22 mouse cellular contexts compared by ENCODE assay signal in the genomic region with DNA sequence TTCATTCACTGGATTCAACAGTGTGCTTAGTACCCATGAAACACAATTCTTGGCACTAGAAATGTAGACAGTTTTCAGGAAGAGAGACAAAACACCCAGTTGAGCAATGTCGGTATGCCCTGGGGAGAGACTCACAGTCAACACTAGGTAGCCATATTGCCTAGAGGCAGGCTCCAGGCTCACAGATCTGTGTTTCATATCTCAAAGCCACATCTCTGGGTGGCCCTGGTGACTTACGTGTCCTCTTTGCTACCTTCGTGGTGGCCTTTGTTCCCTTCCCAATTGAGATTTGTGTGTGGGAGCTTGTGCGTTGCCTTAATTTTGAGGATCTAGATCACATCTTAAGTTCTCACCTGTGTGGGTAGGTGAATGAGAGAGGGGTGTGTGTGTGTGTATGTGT. TPM values are rescaled to one million over a fixed set of nuclear protein-coding genes. Genes with fewer than 3 reads are reported as not detected.
DNase-seq lines count a peak whose midpoint lies in the region; ATAC-seq and TF ChIP-seq lines count a peak whose summit lies in the region.
"Had no signal": no experiment of that assay in that cellular context is flagged by ENCODE, and none has a peak within 500 bp of the region (broad histone marks: within the 10 kb centered on the region; RNA-seq: fewer than 3 reads in every experiment).

No protein-coding gene starts in this region.

- H3K4me3 ChIP-seq in liver, embryonic 12.5 days, result no peak overlapping the region
- no peak overlapping the region for H3K4me3 ChIP-seq in liver, postnatal 0 days (ENCODE audit: low read depth, low read length)
- H3K4me3 ChIP-seq in liver, embryonic 15.5 days (replicated peaks), result no peak overlapping the region
- no peak overlapping the region for H3K4me3 ChIP-seq in forebrain, postnatal 0 days (ENCODE audit: low read depth, low read length)
- H3K4me3 ChIP-seq: embryonic facial prominence, embryonic 15.5 days; forebrain, embryonic 12.5 days; heart, embryonic 12.5 days had no signal

- no peak for TF ChIP-seq EP300 in liver, postnatal 0 days (IDR thresholded peaks at IDR 0.05; ENCODE audit: low read depth)

- 60% methylated on average over 4 of the region's 4 CpGs for WGBS in liver, embryonic 12.5 days (ENCODE audit: insufficient replicate concordance)
- WGBS in liver, postnatal 0 days (ENCODE audit: insufficient replicate concordance), result 78% methylated on average over 4 of the region's 4 CpGs
- WGBS in liver, embryonic 15.5 days (ENCODE audit: insufficient replicate concordance), result 54% methylated on average over 4 of the region's 4 CpGs
- WGBS in forebrain, postnatal 0 days, result 93% methylated on average over 4 of the region's 4 CpGs

- TF ChIP-seq CTCF in liver, postnatal 0 days (IDR thresholded peaks at IDR 0.05; ENCODE audit: low read depth), result no peak
- TF ChIP-seq CTCF in forebrain, postnatal 0 days (IDR thresholded peaks at IDR 0.05; ENCODE audit: low read depth), result no peak

- H3K9ac ChIP-seq in liver, embryonic 12.5 days, result no peak overlapping the region
- no peak overlapping the region for H3K9ac ChIP-seq in liver, postnatal 0 days (replicated peaks)
- no peak overlapping the region for H3K9ac ChIP-seq in liver, embryonic 15.5 days
- H3K9ac ChIP-seq in forebrain, postnatal 0 days, result no peak overlapping the region
- H3K9ac ChIP-seq: embryonic facial prominence, embryonic 15.5 days; forebrain, embryonic 12.5 days; heart, embryonic 12.5 days had no signal

- no peak for DNase-seq in liver, postnatal 0 days
- DNase-seq in c-Kit-positive CD71-positive TER-119-positive erythroid progenitor cells, embryonic 14.5 days (ENCODE audit: low spot score), result peak; percentile 19
- DNase-seq in MN1 (ENCODE audit: low spot score), result no peak
- no peak for DNase-seq in retina, embryonic 14.5 days (ENCODE audit: low spot score)
- no peak for DNase-seq in forebrain, postnatal 0 days
- DNase-seq: adrenal gland, postnatal 14 days; cerebellum, adult 18-20 months; cerebellum, postnatal 14 days; embryo, embryonic 11 days; gastrocnemius, postnatal 14 days; heart, postnatal 36 days had no signal

- H3K27me3 ChIP-seq in liver, embryonic 12.5 days (replicated peaks), result peaks cover 33% of the 10 kb centered on the region
- H3K27me3 ChIP-seq in liver, postnatal 0 days (ENCODE audit: insufficient read depth, low read length), result no peaks in the 10 kb centered on the region
- H3K27me3 ChIP-seq in liver, embryonic 15.5 days, result peaks cover 11% of the 10 kb centered on the region; the same call in 1 of the 2 replicates
- no peaks in the 10 kb centered on the region for H3K27me3 ChIP-seq in forebrain, postnatal 0 days (ENCODE audit: insufficient read depth, low read length)
- H3K27me3 ChIP-seq: forebrain, embryonic 12.5 days had no signal

- peaks cover 23% of the 10 kb centered on the region for H3K4me1 ChIP-seq in liver, embryonic 12.5 days
- H3K4me1 ChIP-seq in liver, postnatal 0 days (ENCODE audit: insufficient read depth), result peaks cover 10% of the 10 kb centered on the region
- peaks cover 22% of the 10 kb centered on the region for H3K4me1 ChIP-seq in liver, embryonic 15.5 days (replicated peaks)
- H3K4me1 ChIP-seq in forebrain, postnatal 0 days (ENCODE audit: insufficient read depth), result 0 out of 2 replicates have a peak, but pooled peaks cover 6% of the 10 kb centered on the region
- H3K4me1 ChIP-seq: embryonic facial prominence, embryonic 15.5 days; forebrain, embryonic 12.5 days had no signal

- H3K27ac ChIP-seq in liver, embryonic 12.5 days, result no peak overlapping the region
- no peak overlapping the region for H3K27ac ChIP-seq in liver, postnatal 0 days (ENCODE audit: low read depth)
- 0 out of 2 replicates have a peak overlapping the region, but pooled peaks have one; percentile 11 for H3K27ac ChIP-seq in liver, embryonic 15.5 days (replicated peaks)
- no peak overlapping the region for H3K27ac ChIP-seq in forebrain, postnatal 0 days (ENCODE audit: low read depth, low read length)
- H3K27ac ChIP-seq: embryonic facial prominence, embryonic 15.5 days; forebrain, embryonic 12.5 days had no signal

- peak overlapping the region; percentile 62 for H3K4me2 ChIP-seq in liver, embryonic 12.5 days
- H3K4me2 ChIP-seq in liver, postnatal 0 days (ENCODE audit: low read depth, low read length), result no peak overlapping the region
- peak overlapping the region; percentile 61; the same call in 1 of the 2 replicates for H3K4me2 ChIP-seq in liver, embryonic 15.5 days
- H3K4me2 ChIP-seq in forebrain, postnatal 0 days (ENCODE audit: low read depth), result no peak overlapping the region
- H3K4me2 ChIP-seq: embryonic facial prominence, embryonic 15.5 days; forebrain, embryonic 12.5 days; heart, embryonic 12.5 days had no signal

- no peaks in the 10 kb centered on the region for H3K36me3 ChIP-seq in liver, embryonic 12.5 days
- H3K36me3 ChIP-seq in liver, postnatal 0 days (replicated peaks; ENCODE audit: insufficient read depth, low read length), result no peaks in the 10 kb centered on the region
- H3K36me3 ChIP-seq in liver, embryonic 15.5 days (replicated peaks), result no peaks in the 10 kb centered on the region
- H3K36me3 ChIP-seq in forebrain, postnatal 0 days (ENCODE audit: insufficient read depth), result no peaks in the 10 kb centered on the region
- H3K36me3 ChIP-seq: embryonic facial prominence, embryonic 15.5 days; forebrain, embryonic 12.5 days; heart, embryonic 12.5 days had no signal

- peak; percentile 59; the same call in 1 of the 2 replicates for ATAC-seq in liver, embryonic 12.5 days
- ATAC-seq in liver, postnatal 0 days, result no peak
- ATAC-seq in liver, embryonic 15.5 days (ENCODE audit: insufficient read depth), result no peak; the same call in 1 of the 2 replicates
- no peak for ATAC-seq in forebrain, postnatal 0 days
- ATAC-seq: forebrain, embryonic 16.5 days; hindbrain, embryonic 16.5 days; inflammation-experienced regulatory T-cells, adult 6 months had no signal

- H3K9me3 ChIP-seq in liver, embryonic 12.5 days (replicated peaks), result no peaks in the 10 kb centered on the region
- no peaks in the 10 kb centered on the region for H3K9me3 ChIP-seq in liver, postnatal 0 days (ENCODE audit: low read length)
- no peaks in the 10 kb centered on the region for H3K9me3 ChIP-seq in liver, embryonic 15.5 days (replicated peaks)
- no peaks in the 10 kb centered on the region for H3K9me3 ChIP-seq in forebrain, postnatal 0 days (ENCODE audit: low read length)
- H3K9me3 ChIP-seq: embryonic facial prominence, embryonic 15.5 days; forebrain, embryonic 12.5 days; heart, embryonic 12.5 days had no signal

RNA-seq across cellular contexts. Expression of a gene that starts 9.7 kb away (rescaled TPM):
- polyA plus RNA-seq in liver, embryonic 12.5 days (2016; fragmentation: Nextera tagmentation; extraction: Ambion mirVana), result 110 and 116 TPM in 2 replicates
- 50.0 and 50.4 TPM in 2 replicates for polyA plus RNA-seq in liver, postnatal 0 days (2015; fragmentation: Nextera tagmentation; extraction: Ambion mirVana)
- 56.6 and 64.4 TPM in 2 replicates for polyA plus RNA-seq in liver, embryonic 15.5 days (2015; fragmentation: Nextera tagmentation; extraction: Ambion mirVana)
- total RNA-seq in forebrain, postnatal 0 days (2014; rRNA removed), result 128 and 168 TPM in 2 replicates
- 507 and 639 TPM in 2 replicates for polyA plus RNA-seq in forebrain, postnatal 0 days (2015; fragmentation: Nextera tagmentation; extraction: Ambion mirVana)

RNA-seq across cellular contexts. Expression of a gene that starts 57.2 kb away (rescaled TPM):
- 0.05 TPM in 1 of 2 replicates, not detected in the other for polyA plus RNA-seq in liver, embryonic 12.5 days (2016; fragmentation: Nextera tagmentation; extraction: Ambion mirVana)
- 0.05 TPM in 1 of 2 replicates, not detected in the other for polyA plus RNA-seq in liver, postnatal 0 days (2015; fragmentation: Nextera tagmentation; extraction: Ambion mirVana)
- 0.14 TPM in 1 of 2 replicates, not detected in the other for polyA plus RNA-seq in liver, embryonic 15.5 days (2015; fragmentation: Nextera tagmentation; extraction: Ambion mirVana)
- 3.6 and 5.5 TPM in 2 replicates for total RNA-seq in forebrain, postnatal 0 days (2014; rRNA removed)
- 3.6 and 3.7 TPM in 2 replicates for polyA plus RNA-seq in forebrain, postnatal 0 days (2015; fragmentation: Nextera tagmentation; extraction: Ambion mirVana)
- total RNA-seq: common myeloid progenitor, adult 5-6 weeks; gastrocnemius, adult 18-20 months; gastrocnemius, postnatal 14 days; heart, adult 8-10 months; heart, postnatal 36 days had no signal

Comparison
In these comparisons a context has a peak if more than half of its experiments do, and no peak if none do; other contexts are left out.
1. H3K4me2 ChIP-seq: peak in liver, embryonic 12.5 days (single experiment) and liver, embryonic 15.5 days (single experiment); none in liver, postnatal 0 days (single experiment) and forebrain, postnatal 0 days (single experiment).